Comparison of ENCODE assay signal across 10 mouse cellular contexts in the genomic region with DNA sequence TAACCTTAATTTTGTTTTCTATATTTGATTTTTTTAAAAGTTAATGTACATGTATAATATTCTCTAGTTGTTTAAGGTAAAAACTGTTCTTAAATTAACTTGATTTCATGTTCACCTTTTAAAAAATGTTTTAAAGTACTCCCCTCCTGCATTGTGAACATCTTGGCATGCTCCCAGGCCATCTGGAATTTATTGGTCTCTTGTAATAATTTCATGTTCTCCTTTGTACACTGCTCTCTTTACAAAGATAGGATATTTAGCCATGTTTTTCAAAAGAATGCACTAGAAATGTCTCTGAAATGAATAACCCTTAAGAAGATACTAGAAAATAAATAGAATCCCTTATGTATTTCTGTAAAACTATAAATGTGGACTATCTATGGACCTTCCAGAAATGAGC. TPM values are rescaled to one million over a fixed set of nuclear protein-coding genes. Genes with fewer than 3 reads are reported as not detected.
DNase-seq lines count a peak whose midpoint lies in the region; ATAC-seq and TF ChIP-seq lines count a peak whose summit lies in the region.
"Had no signal": no experiment of that assay in that cellular context is flagged by ENCODE, and none has a peak within 500 bp of the region (broad histone marks: within the 10 kb centered on the region; RNA-seq: fewer than 3 reads in every experiment).

No protein-coding gene starts in this region.

- ATAC-seq in forebrain, embryonic 11.5 days (replicated peaks; ENCODE audit: low FRiP score), result no peak
- ATAC-seq in forebrain, postnatal 0 days, result no peak
- no peak for ATAC-seq in liver, embryonic 11.5 days (replicated peaks; ENCODE audit: low FRiP score)
- no peak for ATAC-seq in neural tube, embryonic 15.5 days (ENCODE audit: low FRiP score)

- TF ChIP-seq CTCF in forebrain, postnatal 0 days (IDR thresholded peaks at IDR 0.05; ENCODE audit: low read depth), result no peak

- H3K36me3 ChIP-seq in forebrain, embryonic 11.5 days (ENCODE audit: control insufficient read depth, insufficient read depth, low read length), result no peaks in the 10 kb centered on the region
- H3K36me3 ChIP-seq in forebrain, postnatal 0 days (ENCODE audit: insufficient read depth), result no peaks in the 10 kb centered on the region
- H3K36me3 ChIP-seq in liver, embryonic 11.5 days (ENCODE audit: control insufficient read depth, insufficient read depth, low read length), result no peaks in the 10 kb centered on the region
- H3K36me3 ChIP-seq in neural tube, embryonic 15.5 days, result no peaks in the 10 kb centered on the region
- H3K36me3 ChIP-seq: midbrain, embryonic 12.5 days had no signal

- H3K4me3 ChIP-seq in forebrain, embryonic 11.5 days (ENCODE audit: low read depth, low read length), result no peak overlapping the region
- H3K4me3 ChIP-seq in forebrain, postnatal 0 days (ENCODE audit: low read depth, low read length), result no peak overlapping the region
- H3K4me3 ChIP-seq in liver, embryonic 11.5 days (ENCODE audit: low read depth, low read length), result peak overlapping the region; percentile 35; the same call in 1 of the 2 replicates
- H3K4me3 ChIP-seq in neural tube, embryonic 15.5 days (replicated peaks), result peak overlapping the region; percentile 17; the same call in 1 of the 2 replicates
- H3K4me3 ChIP-seq: erythroblast, embryonic 14.5 days; midbrain, embryonic 12.5 days had no signal

- H3K4me1 ChIP-seq in forebrain, embryonic 11.5 days (replicated peaks; ENCODE audit: control insufficient read depth, insufficient read depth, low read length), result no peaks in the 10 kb centered on the region
- H3K4me1 ChIP-seq in forebrain, postnatal 0 days (ENCODE audit: insufficient read depth), result no peaks in the 10 kb centered on the region
- no peaks in the 10 kb centered on the region; the same call in 1 of the 2 replicates for H3K4me1 ChIP-seq in liver, embryonic 11.5 days (replicated peaks; ENCODE audit: control insufficient read depth, insufficient read depth, low read length)
- no peaks in the 10 kb centered on the region for H3K4me1 ChIP-seq in neural tube, embryonic 15.5 days
- H3K4me1 ChIP-seq: midbrain, embryonic 12.5 days had no signal

- no peak for DNase-seq in forebrain, embryonic 11.5 days (ENCODE audit: low spot score)
- no peak for DNase-seq in forebrain, postnatal 0 days
- no peak for DNase-seq in liver, embryonic 11.5 days (ENCODE audit: low spot score)
- DNase-seq in liver, result no peak
- peak; percentile 49 for DNase-seq in heart, postnatal 4 days
- DNase-seq in frontal cortex, postnatal 10 days (ENCODE audit: low spot score in 2 of 2), result no peak
- no peak for DNase-seq in cerebellum, adult 11-12 months

- no peak overlapping the region for H3K4me2 ChIP-seq in forebrain, embryonic 11.5 days (ENCODE audit: low read depth, low read length, severe bottlenecking)
- no peak overlapping the region for H3K4me2 ChIP-seq in forebrain, postnatal 0 days (ENCODE audit: low read depth)
- H3K4me2 ChIP-seq in liver, embryonic 11.5 days, result no peak overlapping the region
- no peak overlapping the region for H3K4me2 ChIP-seq in neural tube, embryonic 15.5 days
- H3K4me2 ChIP-seq: midbrain, embryonic 12.5 days had no signal

- peak overlapping the region; percentile 46; the same call in 1 of the 2 replicates for H3K27ac ChIP-seq in forebrain, embryonic 11.5 days (ENCODE audit: low read depth, low read length)
- no peak overlapping the region for H3K27ac ChIP-seq in forebrain, postnatal 0 days (ENCODE audit: low read depth, low read length)
- H3K27ac ChIP-seq in liver, embryonic 11.5 days (ENCODE audit: low read depth, low read length), result peak overlapping the region; percentile 71; the same call in 1 of the 2 replicates
- H3K27ac ChIP-seq in neural tube, embryonic 15.5 days (replicated peaks), result no peak overlapping the region
- H3K27ac ChIP-seq: midbrain, embryonic 12.5 days had no signal

- H3K27me3 ChIP-seq in forebrain, embryonic 11.5 days (ENCODE audit: control insufficient read depth, insufficient read depth, low read length), result no peaks in the 10 kb centered on the region
- no peaks in the 10 kb centered on the region for H3K27me3 ChIP-seq in forebrain, postnatal 0 days (ENCODE audit: insufficient read depth, low read length)
- no peaks in the 10 kb centered on the region for H3K27me3 ChIP-seq in liver, embryonic 11.5 days (replicated peaks; ENCODE audit: control insufficient read depth, insufficient read depth, low read length)
- H3K27me3 ChIP-seq in neural tube, embryonic 15.5 days (replicated peaks), result no peaks in the 10 kb centered on the region
- H3K27me3 ChIP-seq: midbrain, embryonic 12.5 days had no signal

- H3K9ac ChIP-seq in forebrain, embryonic 11.5 days (ENCODE audit: low read length), result no peak overlapping the region
- no peak overlapping the region for H3K9ac ChIP-seq in forebrain, postnatal 0 days
- no peak overlapping the region for H3K9ac ChIP-seq in liver, embryonic 11.5 days (ENCODE audit: low read depth, low read length)
- H3K9ac ChIP-seq in neural tube, embryonic 15.5 days (replicated peaks), result no peak overlapping the region
- H3K9ac ChIP-seq: midbrain, embryonic 12.5 days had no signal

- H3K9me3 ChIP-seq in forebrain, embryonic 11.5 days (ENCODE audit: control insufficient read depth, low read length), result no peaks in the 10 kb centered on the region
- H3K9me3 ChIP-seq in forebrain, postnatal 0 days (ENCODE audit: low read length), result no peaks in the 10 kb centered on the region
- H3K9me3 ChIP-seq in liver, embryonic 11.5 days (ENCODE audit: control insufficient read depth, low read length), result no peaks in the 10 kb centered on the region
- no peaks in the 10 kb centered on the region for H3K9me3 ChIP-seq in neural tube, embryonic 15.5 days (replicated peaks)
- H3K9me3 ChIP-seq: midbrain, embryonic 12.5 days had no signal

RNA-seq across cellular contexts. Expression of a gene that starts 0.6 kb away (rescaled TPM):
- polyA plus RNA-seq in forebrain, embryonic 11.5 days (2014; fragmentation: Nextera tagmentation; extraction: Ambion mirVana), result 372 and 394 TPM in 2 replicates
- total RNA-seq in forebrain, postnatal 0 days (2014; rRNA removed), result 66.3 and 149 TPM in 2 replicates
- polyA plus RNA-seq in forebrain, postnatal 0 days (2015; fragmentation: Nextera tagmentation; extraction: Ambion mirVana), result 56.1 and 56.4 TPM in 2 replicates
- polyA plus RNA-seq in liver, embryonic 11.5 days (2014; fragmentation: Nextera tagmentation; extraction: Ambion mirVana), result 293 and 303 TPM in 2 replicates
- total RNA-seq in heart, postnatal 4 days (2021), result 1,000 to 10,000 TPM; 1,443 to 1,651 TPM
- polyA plus RNA-seq in neural tube, embryonic 15.5 days (2015; fragmentation: Nextera tagmentation; extraction: Ambion mirVana), result 346 and 516 TPM in 2 replicates

Comparison
In these comparisons a context has a peak if more than half of its experiments do, and no peak if none do; other contexts are left out.
1. H3K27ac ChIP-seq: peak in forebrain, embryonic 11.5 days (single experiment) and liver, embryonic 11.5 days (single experiment); none in forebrain, postnatal 0 days (single experiment) and neural tube, embryonic 15.5 days (single experiment).
2. H3K4me3 ChIP-seq: peak in liver, embryonic 11.5 days (single experiment) and neural tube, embryonic 15.5 days (single experiment); none in forebrain, embryonic 11.5 days (single experiment) and forebrain, postnatal 0 days (single experiment).